Mouse (Mus musculus) olfactory bulb, adult 2 months (tissue): ENCODE measurements around the gene D330020A13Rik.

Source experiments
- CTCF ChIP-seq: fragments of 200-500 bp; IDR thresholded peaks from 2 replicates; pipeline ENCODE4 v1.5.1; 2012; ENCODE audit warnings: low read depth, mild to moderate bottlenecking, low read length, moderate library complexity; ENCODE audit not compliant: insufficient read depth
- POLR2A ChIP-seq: fragments of 200-500 bp; IDR thresholded peaks from 2 replicates; pipeline ENCODE4 v1.6.1; 2012; ENCODE audit warnings: mild to moderate bottlenecking, low read depth, low read length, moderate library complexity; ENCODE audit not compliant: insufficient read depth

DNA sequence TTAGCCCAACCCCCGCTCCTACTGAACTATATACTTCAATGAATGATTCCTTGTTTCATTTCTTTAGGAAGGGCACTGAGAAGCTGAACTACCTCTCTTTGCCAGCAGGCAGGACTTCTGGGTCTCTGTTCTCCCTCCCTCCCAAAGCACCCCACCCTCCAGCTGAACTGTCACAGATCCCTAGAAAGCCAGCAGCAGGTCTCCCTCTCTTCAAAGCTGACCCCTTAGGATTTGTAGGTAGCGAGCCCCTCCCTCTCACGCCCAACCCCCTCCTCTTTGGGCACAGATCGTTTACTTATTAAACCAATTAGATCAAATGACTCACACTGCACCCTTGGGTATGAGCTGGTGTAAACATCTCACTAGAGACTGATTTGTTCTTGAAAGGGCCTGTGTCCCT is 39.5 kb upstream of the D330020A13Rik start:
- TF ChIP-seq POLR2A (no peak), CTCF (no peak)
